Mouse (Mus musculus): ENCODE data around the gene Armc3. TPM values are rescaled to one million over a fixed set of nuclear protein-coding genes. Genes with fewer than 3 reads are reported as not detected.

Gene Armc3
- polyA plus RNA-seq (2014; fragmentation: Nextera tagmentation; extraction: Ambion mirVana): 0.79 and 1.1 TPM in 2 replicates

DNA sequence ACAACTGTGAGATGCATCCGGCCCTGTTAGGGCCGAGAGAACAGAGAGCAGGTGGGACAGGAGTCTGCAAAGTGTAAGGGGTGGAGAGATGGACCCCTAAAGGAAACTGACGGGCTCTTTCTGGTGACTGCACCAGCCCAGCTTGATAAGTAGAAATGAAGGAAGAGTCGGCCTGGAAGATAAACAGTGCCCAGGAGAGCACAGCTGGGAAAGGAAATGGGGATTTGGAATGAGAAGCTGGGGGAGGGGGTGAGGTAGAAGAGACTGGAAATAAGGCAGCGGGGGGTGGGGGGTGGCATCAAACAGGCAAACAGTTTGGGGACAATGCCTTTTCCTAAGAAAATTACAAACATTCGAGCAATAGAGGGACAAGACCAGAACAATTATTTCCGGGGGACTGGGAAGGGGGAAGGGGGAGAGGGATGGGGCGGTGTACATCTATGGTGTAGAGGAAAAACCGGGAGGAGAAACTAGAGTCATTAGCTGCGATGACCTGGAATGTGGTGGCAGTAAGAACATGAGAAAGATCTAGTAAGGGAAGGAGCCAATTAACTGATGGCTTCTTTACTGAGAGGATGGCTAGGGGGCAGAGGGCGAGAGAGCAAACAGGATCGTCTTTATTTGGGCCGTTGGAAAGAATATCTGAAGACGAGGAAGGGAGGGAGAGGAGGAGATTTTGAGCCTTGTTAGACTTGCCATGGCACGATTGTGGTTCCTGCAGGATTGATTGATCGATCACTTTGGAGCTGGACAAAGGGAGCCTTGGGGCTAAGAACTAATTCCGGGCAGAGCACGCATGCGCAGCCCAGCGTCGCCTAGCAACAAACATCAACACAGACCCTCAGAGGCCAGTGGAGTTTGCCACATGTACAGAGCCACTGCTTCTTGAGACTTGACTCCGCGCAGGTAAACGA is at the start of gene Armc3:
TSS of gene Armc3 (plus strand) at position 851 of the 914 bp plus-strand sequence.
- H3K4me1 ChIP-seq (ENCODE audit: control insufficient read depth, insufficient read depth, low read length): no peaks in the 10 kb centered on the region; the same call in 1 of the 2 replicates
- peak within 1 kb of the TSS; percentile 49 for H3K4me3 ChIP-seq (ENCODE audit: low read depth, low read length)
- H3K27me3 ChIP-seq (ENCODE audit: control insufficient read depth, insufficient read depth, low read length): no peaks in the 10 kb centered on the region

DNA sequence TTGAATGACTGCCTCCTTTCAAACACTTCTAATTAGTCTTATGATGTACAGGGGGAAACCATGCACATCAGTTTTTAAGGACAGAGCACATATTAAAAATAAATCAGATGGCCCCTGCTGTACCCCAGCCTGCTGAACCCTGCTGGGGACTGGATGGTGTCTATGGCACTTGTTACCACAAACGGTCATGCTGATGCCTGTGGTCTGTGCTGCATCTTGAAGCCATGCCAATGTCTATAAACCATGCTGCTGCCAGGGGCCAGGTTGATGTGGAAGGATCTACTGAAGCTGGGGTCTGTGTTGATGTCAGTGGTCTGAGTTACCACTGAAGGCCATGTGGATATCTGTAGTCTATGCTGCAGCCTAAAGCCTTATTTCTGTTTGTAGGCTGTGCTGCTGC is 46.4 kb upstream of the Armc3 start:
- no peaks in the 10 kb centered on the region for H3K36me3 ChIP-seq (ENCODE audit: control insufficient read depth, insufficient read depth, low read length)
- no peaks in the 10 kb centered on the region for H3K4me1 ChIP-seq (ENCODE audit: control insufficient read depth, insufficient read depth, low read length)
- H3K9ac ChIP-seq (replicated peaks; ENCODE audit: low read depth, low read length): no peak overlapping the region
- no peak overlapping the region for H3K4me2 ChIP-seq (ENCODE audit: low read depth, low read length)
- WGBS: 81% methylated on average over 1 of the region's 1 CpGs
- ATAC-seq (ENCODE audit: low read depth): no peak
- H3K9me3 ChIP-seq (ENCODE audit: control insufficient read depth, low read length): no peaks in the 10 kb centered on the region
- no peak overlapping the region for H3K4me3 ChIP-seq (ENCODE audit: low read depth, low read length)
- H3K27me3 ChIP-seq (ENCODE audit: control insufficient read depth, insufficient read depth, low read length): no peaks in the 10 kb centered on the region
- no peak overlapping the region for H3K27ac ChIP-seq (ENCODE audit: low read depth, low read length)

More for the DNA sequence above, at the start of gene Armc3:
- Histone ChIP-seq H3K4me2 (ENCODE audit: low read depth, low read length) (peak within 1 kb of the TSS; percentile 45), H3K36me3 (ENCODE audit: control insufficient read depth, insufficient read depth, low read length) (no peaks in the 10 kb centered on the region), H3K9ac (replicated peaks; ENCODE audit: low read depth, low read length) (peak within 1 kb of the TSS; percentile 66), H3K9me3 (ENCODE audit: control insufficient read depth, low read length) (no peaks in the 10 kb centered on the region), H3K27ac (ENCODE audit: low read depth, low read length) (0 out of 2 replicates have a peak within 1 kb of the TSS, but pooled peaks have one; percentile 28)
- WGBS: 12% methylated on average over 24 of the region's 24 CpGs
- ATAC-seq (ENCODE audit: low read depth): peak; percentile 99

DNA sequence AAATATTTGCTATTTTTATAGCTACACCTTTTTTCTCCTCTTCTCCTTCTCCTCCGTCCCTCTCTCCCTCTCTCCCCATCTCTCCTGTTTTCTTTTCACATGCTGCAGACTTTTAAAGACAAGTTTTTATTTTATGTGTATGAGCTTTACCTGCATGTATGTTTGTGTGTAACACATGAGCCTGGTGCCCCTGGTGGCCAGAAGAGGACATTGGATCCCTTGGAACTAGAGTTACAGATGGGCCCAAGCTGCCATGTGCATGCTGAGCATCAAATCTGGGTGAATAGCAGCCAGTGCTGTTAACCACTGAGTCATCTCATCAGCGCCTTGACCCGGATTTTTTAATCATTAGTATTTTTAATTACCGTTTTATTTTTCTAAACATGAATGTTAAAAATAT is 42.9 kb upstream of the Armc3 start:
- Histone ChIP-seq H3K4me1 (ENCODE audit: control insufficient read depth, insufficient read depth, low read length) (no peaks in the 10 kb centered on the region), H3K27me3 (ENCODE audit: control insufficient read depth, insufficient read depth, low read length) (no peaks in the 10 kb centered on the region), H3K9ac (replicated peaks; ENCODE audit: low read depth, low read length) (no peak overlapping the region), H3K9me3 (ENCODE audit: control insufficient read depth, low read length) (no peaks in the 10 kb centered on the region), H3K27ac (ENCODE audit: low read depth, low read length) (no peak overlapping the region), H3K4me3 (ENCODE audit: low read depth, low read length) (no peak overlapping the region), H3K4me2 (ENCODE audit: low read depth, low read length) (no peak overlapping the region), H3K36me3 (ENCODE audit: control insufficient read depth, insufficient read depth, low read length) (no peaks in the 10 kb centered on the region)
- no peak for ATAC-seq (ENCODE audit: low read depth)
- 65% methylated on average over 4 of the region's 4 CpGs for WGBS

DNA sequence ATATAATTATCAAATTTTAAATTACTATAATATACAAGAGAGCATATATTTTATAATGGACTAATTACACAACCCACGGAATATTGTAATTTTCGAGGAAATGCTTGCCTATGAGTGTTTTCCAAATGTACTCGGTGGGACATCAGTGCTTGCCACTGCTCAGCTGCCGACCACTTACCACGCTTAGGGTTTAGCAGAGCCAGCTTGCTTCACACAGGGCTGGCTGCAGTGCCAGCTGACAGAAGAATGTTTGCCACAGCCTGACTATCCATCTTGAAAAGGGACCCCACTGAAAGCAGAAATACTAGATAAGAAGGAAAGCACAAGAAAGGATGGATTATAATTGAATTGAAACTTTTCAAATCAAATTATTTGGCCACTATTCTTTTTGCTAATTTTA is 39.6 kb upstream of the Armc3 start:
- Histone ChIP-seq H3K4me1 (ENCODE audit: control insufficient read depth, insufficient read depth, low read length) (no peaks in the 10 kb centered on the region), H3K36me3 (ENCODE audit: control insufficient read depth, insufficient read depth, low read length) (no peaks in the 10 kb centered on the region), H3K9ac (replicated peaks; ENCODE audit: low read depth, low read length) (no peak overlapping the region), H3K4me2 (ENCODE audit: low read depth, low read length) (no peak overlapping the region), H3K4me3 (ENCODE audit: low read depth, low read length) (no peak overlapping the region), H3K27me3 (ENCODE audit: control insufficient read depth, insufficient read depth, low read length) (no peaks in the 10 kb centered on the region), H3K27ac (ENCODE audit: low read depth, low read length) (no peak overlapping the region), H3K9me3 (ENCODE audit: control insufficient read depth, low read length) (no peaks in the 10 kb centered on the region)
- ATAC-seq (ENCODE audit: low read depth): no peak
- WGBS: 68% methylated on average over 5 of the region's 5 CpGs

DNA sequence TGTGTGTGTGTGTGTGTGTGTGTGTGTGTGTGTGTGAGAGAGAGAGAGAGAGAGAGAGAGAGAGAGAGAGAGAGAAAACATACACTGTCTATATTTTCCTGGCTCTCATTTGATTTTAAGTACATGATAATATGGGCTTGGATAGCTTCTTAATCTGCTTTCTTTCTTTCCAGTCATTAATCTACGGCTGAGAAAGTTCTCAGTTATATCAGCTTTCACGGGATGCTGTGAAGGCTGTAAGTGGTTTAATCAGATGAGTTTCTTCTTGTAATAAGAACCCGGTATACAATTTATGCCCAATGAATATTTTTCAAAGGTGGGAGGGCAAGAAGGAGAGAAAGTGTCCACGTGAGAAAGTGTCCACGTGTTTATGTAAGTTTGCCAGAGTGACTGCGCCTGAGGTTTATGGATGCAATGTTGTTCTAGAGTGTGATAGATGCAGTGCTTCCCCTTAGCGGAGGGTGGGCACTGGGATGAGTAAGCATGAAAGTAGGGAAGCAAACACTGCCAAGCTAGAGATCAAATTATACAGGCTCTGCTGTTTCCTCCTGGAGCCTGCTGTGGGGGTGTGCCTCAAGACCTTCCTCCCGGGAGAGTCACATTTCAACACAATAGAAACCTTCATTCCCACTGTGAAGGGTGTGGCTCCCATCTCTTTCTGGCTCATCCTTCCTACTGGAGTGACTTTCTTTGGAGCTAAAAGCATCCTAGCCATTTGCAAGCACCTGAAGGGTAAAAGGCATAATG is 38.6 kb upstream of the Armc3 start:
- ATAC-seq (ENCODE audit: low read depth): no peak; the same call in 1 of the 2 replicates
- Histone ChIP-seq H3K4me3 (ENCODE audit: low read depth, low read length) (no peak overlapping the region), H3K4me1 (ENCODE audit: control insufficient read depth, insufficient read depth, low read length) (no peaks in the 10 kb centered on the region), H3K36me3 (ENCODE audit: control insufficient read depth, insufficient read depth, low read length) (no peaks in the 10 kb centered on the region), H3K27me3 (ENCODE audit: control insufficient read depth, insufficient read depth, low read length) (no peaks in the 10 kb centered on the region), H3K4me2 (ENCODE audit: low read depth, low read length) (no peak overlapping the region), H3K9me3 (ENCODE audit: control insufficient read depth, low read length) (no peaks in the 10 kb centered on the region), H3K27ac (ENCODE audit: low read depth, low read length) (no peak overlapping the region), H3K9ac (replicated peaks; ENCODE audit: low read depth, low read length) (no peak overlapping the region)
- 16% methylated on average over 8 of the region's 8 CpGs for WGBS

DNA sequence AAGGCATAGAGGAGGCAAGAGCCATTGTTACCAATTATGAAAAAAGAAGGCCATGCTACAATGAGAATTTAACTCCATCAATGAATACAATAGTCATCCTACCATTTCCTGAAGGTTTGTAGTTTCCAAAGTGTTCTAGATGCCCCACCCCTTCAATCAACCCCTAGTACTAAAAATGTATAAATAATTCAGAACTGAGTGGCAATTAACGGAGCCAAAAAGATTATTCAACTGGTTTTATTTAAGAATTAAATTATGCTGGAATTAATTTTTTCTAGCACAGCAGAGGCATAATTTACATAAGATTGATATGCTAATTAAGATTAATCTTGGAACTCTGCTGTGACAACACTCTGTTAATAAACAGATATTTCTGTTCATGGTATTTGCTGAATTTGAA is 34.9 kb upstream of the Armc3 start:
- ATAC-seq (ENCODE audit: low read depth): no peak
- Histone ChIP-seq H3K27me3 (ENCODE audit: control insufficient read depth, insufficient read depth, low read length) (no peaks in the 10 kb centered on the region), H3K27ac (ENCODE audit: low read depth, low read length) (no peak overlapping the region), H3K4me3 (ENCODE audit: low read depth, low read length) (no peak overlapping the region), H3K4me1 (ENCODE audit: control insufficient read depth, insufficient read depth, low read length) (no peaks in the 10 kb centered on the region), H3K4me2 (ENCODE audit: low read depth, low read length) (no peak overlapping the region), H3K36me3 (ENCODE audit: control insufficient read depth, insufficient read depth, low read length) (no peaks in the 10 kb centered on the region), H3K9me3 (ENCODE audit: control insufficient read depth, low read length) (no peaks in the 10 kb centered on the region), H3K9ac (replicated peaks; ENCODE audit: low read depth, low read length) (no peak overlapping the region)
- 52% methylated on average over 1 of the region's 1 CpGs for WGBS

DNA sequence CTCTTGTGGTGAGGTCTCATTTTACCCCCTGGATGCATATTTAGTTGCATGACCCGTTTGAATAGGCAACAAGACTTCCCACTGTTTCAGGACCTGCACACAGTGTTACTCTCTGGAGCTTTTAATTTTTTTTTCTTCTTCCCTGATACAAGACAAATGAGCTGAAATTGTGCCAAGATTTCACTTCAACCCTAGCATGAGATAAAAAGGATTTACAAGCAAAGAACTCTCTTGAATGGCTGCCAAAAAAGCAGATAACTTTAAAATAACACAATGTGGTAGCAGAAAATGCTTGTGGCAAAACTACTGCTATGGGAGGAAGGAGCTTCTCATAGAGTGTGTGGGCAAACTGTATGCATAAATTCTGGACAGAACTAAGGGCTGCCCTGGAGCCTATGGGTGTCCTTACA is 22.3 kb upstream of the Armc3 start:
- Histone ChIP-seq H3K9me3 (ENCODE audit: control insufficient read depth, low read length) (no peaks in the 10 kb centered on the region), H3K4me2 (ENCODE audit: low read depth, low read length) (no peak overlapping the region), H3K27me3 (ENCODE audit: control insufficient read depth, insufficient read depth, low read length) (no peaks in the 10 kb centered on the region), H3K9ac (replicated peaks; ENCODE audit: low read depth, low read length) (no peak overlapping the region), H3K27ac (ENCODE audit: low read depth, low read length) (no peak overlapping the region), H3K4me1 (ENCODE audit: control insufficient read depth, insufficient read depth, low read length) (no peaks in the 10 kb centered on the region), H3K4me3 (ENCODE audit: low read depth, low read length) (no peak overlapping the region), H3K36me3 (ENCODE audit: control insufficient read depth, insufficient read depth, low read length) (no peaks in the 10 kb centered on the region)
- WGBS: 18% methylated on average over 1 of the region's 1 CpGs
- ATAC-seq (ENCODE audit: low read depth): no peak

DNA sequence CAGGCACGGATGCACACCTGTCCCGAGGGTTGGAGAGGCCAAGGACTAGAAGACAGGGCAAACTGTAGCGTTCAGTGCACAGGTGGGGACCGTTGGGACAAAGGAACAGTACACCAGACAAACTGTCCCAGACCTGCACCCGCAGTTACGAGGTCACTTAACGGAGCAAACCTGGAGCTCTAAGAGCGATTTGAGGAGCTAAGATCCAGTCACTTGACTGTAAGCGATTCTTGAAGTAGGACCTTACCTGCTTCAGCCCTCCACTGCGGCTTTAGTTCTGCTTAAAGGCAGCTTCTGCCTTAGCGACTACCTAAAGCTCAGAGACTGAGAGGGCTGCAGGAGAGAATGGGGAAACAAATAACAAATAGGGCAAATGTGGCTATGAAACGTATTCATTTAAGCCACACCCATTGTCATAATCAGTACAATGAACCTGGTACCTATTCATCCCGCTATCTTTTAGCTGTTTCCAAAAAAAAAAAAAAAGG is 308 bp downstream of the Armc3 start:
- Histone ChIP-seq H3K4me3 (ENCODE audit: low read depth, low read length) (peak overlapping the region; percentile 49), H3K27ac (ENCODE audit: low read depth, low read length) (no peak overlapping the region)

More for the DNA sequence above, 308 bp downstream of the Armc3 start:
- peak; percentile 15; the same call in 1 of the 2 replicates for ATAC-seq (ENCODE audit: low read depth)
- Histone ChIP-seq H3K27me3 (ENCODE audit: control insufficient read depth, insufficient read depth, low read length) (no peaks in the 10 kb centered on the region), H3K36me3 (ENCODE audit: control insufficient read depth, insufficient read depth, low read length) (no peaks in the 10 kb centered on the region), H3K4me2 (ENCODE audit: low read depth, low read length) (peak overlapping the region; percentile 45), H3K9me3 (ENCODE audit: control insufficient read depth, low read length) (no peaks in the 10 kb centered on the region), H3K9ac (replicated peaks; ENCODE audit: low read depth, low read length) (peak overlapping the region; percentile 66; the same call in 1 of the 2 replicates), H3K4me1 (ENCODE audit: control insufficient read depth, insufficient read depth, low read length) (no peaks in the 10 kb centered on the region; the same call in 1 of the 2 replicates)
- WGBS: 35% methylated on average over 13 of the region's 13 CpGs
